Mouse (Mus musculus) cerebellum, adult 2 months (tissue): Measurements from ENCODE around the gene Serpina3k.
"Not testable (repeated sequence)": the region's sequence is repeated elsewhere in the genome, so short reads cannot be mapped to it uniquely, and the experiment has no call there.

Source experiments
- CTCF ChIP-seq: fragments of 200-500 bp; IDR thresholded peaks from 2 replicates; pipeline ENCODE4 v1.5.1; 2011; ENCODE audit warnings: low read depth, mild to moderate bottlenecking, control low read depth, low read length, moderate library complexity, borderline replicate concordance; ENCODE audit not compliant: insufficient read depth
- POLR2A ChIP-seq: fragments of 200-500 bp; IDR thresholded peaks from 2 replicates; pipeline ENCODE4 v1.6.1; 2011; ENCODE audit warnings: low read length, control low read depth, borderline replicate concordance; ENCODE audit not compliant: insufficient read depth

DNA sequence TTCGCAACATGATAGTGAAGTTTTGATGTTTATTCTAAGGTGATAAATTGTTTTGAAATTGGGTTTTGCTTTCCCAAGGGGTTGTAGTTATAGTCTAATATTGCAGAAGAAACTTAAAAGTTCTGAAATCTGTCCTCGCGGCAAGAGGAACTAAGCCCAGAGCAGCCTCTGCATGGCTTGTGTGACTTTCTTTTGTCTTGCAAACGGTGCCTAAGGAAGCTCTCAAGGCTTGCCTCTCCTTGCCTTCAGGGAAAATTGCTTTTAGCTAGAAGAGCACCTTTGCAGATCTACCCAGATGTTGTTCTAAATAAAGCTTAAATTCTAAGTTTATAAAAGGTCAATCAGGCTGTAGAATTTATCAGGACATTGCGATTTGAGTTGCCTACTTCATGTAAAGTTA lies 40.5 kb downstream of the Serpina3k start:
- TF ChIP-seq POLR2A, CTCF: not testable (repeated sequence)
